Mouse (Mus musculus) ovary, postnatal 36 days (tissue): Measurements from ENCODE around the gene Ppp3ca.
A peak's percentile ranks its signal among the peaks of the same experiment; 100 is the strongest.

Experiments used
- DNase-seq: peaks from one replicate; pipeline ENCODE4 v3.0.0; 2022; ENCODE audit warnings: low spot score, mixed read lengths

Ppp3ca gene

DNA sequence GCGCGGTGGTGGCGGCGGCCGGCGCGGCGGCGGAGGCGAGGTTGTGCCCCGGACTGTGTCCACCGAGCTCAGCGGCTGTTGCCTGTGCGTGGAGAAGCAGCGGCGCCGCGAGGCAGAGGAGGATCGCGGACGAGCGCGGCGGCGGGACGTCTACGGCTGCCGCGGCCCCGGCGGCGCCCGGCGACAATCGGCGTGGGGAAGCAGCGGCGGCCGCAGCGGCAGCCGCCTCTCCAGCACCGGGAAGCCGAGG lies at the start of gene Ppp3ca:
Gene Ppp3ca (plus strand): TSS at position 15 of the 250 bp plus-strand sequence.
- DNase-seq: no peak

DNA sequence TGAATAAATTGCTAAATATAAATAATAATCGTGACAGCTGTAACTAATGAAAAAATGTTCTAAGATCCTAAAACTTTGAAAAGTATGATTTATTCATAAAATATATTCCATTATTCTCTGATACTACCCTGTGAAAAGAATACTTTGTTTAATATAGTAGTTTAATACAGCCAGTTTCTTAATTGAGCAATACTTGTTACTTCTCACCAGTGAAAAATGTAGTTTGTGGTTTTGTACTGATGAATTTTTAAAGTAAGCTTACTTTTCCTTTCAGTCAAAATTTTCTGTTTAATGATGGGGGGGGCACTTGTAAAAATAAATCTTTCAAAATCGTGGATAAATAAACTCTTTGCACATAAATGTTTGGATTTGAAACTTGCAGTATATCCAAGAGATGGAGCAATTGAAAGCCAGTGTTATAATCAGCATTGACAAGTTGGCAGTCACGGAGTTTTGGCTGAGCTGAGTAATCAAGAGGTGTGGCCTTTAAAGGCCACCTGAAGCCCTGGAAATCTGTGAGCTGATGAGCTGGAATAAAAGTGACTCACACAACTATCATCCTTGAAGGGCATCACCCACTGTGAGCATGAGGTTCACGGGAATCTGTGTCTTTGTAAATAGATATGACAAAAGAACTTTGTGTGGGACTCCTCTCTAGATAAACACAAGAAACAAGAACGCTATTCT lies 29.2 kb upstream of the Ppp3ca start:
- DNase-seq: no peak

DNA sequence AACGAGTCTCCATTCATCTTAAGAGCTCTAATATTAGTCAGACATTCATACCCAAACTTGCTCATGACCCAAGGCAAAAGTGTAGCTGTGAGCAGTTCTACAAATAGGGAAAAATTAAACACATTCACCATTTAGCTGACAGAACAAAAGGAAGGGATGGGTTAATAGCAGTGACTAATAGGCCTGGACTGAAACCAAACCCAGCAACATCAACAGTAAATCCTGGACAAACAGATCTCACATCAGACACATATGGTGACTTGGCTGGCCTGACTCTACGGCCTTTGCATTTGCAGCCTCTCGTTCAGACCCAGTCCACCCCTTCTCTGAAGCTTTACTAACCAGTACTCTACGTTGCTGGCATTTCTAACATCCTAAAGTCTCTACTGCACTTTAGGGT lies 19.0 kb upstream of the Ppp3ca start:
- no peak for DNase-seq

DNA sequence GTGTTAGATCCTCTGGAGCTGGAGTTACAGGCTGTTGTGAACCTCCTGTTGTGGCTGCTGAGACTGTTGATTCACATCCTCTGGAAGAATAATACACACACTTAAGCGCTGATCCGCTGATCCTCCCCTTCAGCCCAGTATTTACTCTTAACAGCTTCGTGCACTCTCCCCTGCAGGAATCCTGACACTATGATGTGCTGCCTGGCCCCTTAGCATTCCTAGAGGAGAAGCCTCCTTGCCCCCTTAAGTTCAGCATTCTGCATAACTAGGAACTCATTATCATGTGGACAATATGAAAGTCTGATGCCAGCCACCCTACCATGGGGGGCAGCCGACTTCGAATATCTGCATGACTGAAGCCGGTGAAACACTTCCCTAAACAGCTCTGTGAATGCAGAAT lies 18.4 kb upstream of the Ppp3ca start:
- DNase-seq: no peak

DNA sequence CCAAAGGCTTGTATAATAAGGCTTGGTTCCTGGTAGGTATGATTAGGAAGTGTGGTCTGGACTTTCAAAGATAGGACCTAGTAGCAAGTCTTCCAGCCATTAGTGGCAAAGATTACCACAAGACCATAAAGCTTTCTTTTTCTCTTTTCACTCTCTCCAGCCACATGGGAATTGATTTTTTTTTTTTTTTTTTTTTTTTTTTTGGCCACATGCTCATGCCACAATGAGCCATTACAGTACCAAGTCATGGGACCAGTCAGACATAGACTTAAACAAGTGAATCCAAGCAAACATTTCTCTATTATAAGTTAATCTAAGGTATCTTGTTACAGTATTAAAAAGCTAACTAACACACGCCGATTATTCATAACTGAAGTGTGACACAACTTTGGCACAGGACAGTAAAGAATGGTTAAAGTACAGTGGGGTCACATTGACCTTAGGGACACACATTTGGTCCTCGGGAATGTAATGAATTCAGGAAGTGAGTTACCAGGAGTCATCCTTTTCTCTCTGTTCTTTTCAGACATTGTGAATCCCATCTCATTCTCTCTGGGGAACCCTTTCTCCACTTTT lies 13.4 kb upstream of the Ppp3ca start:
- DNase-seq: no peak

DNA sequence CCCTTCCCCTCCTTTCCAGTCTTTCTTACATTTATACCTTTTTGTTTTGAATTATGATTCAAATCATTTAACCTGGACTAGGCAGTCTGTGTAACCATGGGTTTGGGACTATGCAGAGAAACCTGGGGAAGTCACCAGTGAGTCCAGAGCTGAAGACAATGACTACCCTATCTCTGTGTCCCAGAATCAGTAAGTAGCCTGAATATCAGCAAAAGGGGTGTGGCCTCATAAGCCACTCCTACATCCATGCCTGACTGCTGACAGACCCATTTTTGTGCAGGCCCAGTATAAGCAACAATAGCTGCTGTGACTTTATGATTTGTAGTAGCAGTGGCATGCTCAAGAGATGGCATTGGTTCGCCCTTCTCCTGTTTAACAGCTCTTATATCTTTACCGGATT lies 11.2 kb upstream of the Ppp3ca start:
- DNase-seq: no peak

DNA sequence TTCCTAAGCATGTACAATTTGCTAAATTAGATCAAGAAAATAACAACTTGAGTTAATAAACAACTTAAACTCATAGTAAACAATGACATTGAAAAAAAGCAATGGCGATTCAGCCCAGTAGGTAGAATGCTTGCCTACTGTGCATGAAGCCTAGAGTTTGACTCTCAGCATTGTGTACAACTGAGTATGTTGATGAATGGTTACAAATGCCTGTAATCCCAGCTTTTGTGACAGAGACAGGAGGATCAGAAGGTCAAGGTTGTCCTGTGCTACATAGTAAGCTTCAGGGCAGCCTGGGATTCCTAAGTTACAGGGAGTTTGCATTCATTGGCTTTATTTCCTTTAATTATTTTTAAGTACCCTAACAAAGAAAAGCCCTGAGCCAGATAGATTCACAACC lies 4.8 kb upstream of the Ppp3ca start:
- DNase-seq: no peak

DNA sequence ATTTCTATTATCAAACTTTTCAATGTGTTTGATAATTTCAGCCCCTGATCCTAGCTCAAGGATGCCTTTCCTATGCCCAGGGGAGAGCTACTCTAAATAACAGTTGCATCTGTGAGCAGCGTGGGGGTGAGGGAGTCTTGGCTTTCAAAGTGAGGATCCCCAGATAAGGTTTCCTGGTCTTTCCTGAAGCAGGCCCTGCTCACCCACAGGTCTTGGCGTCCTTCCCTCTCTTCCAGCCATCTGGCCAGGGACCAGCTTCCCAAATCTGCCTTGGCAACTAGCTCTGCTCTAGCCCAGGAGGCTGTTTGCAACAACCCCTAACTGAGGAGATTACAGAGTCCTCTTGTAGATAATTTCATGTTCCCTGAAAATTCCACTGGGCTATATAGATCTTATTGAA lies 1.9 kb upstream of the Ppp3ca start:
- DNase-seq: peak; percentile 77

DNA sequence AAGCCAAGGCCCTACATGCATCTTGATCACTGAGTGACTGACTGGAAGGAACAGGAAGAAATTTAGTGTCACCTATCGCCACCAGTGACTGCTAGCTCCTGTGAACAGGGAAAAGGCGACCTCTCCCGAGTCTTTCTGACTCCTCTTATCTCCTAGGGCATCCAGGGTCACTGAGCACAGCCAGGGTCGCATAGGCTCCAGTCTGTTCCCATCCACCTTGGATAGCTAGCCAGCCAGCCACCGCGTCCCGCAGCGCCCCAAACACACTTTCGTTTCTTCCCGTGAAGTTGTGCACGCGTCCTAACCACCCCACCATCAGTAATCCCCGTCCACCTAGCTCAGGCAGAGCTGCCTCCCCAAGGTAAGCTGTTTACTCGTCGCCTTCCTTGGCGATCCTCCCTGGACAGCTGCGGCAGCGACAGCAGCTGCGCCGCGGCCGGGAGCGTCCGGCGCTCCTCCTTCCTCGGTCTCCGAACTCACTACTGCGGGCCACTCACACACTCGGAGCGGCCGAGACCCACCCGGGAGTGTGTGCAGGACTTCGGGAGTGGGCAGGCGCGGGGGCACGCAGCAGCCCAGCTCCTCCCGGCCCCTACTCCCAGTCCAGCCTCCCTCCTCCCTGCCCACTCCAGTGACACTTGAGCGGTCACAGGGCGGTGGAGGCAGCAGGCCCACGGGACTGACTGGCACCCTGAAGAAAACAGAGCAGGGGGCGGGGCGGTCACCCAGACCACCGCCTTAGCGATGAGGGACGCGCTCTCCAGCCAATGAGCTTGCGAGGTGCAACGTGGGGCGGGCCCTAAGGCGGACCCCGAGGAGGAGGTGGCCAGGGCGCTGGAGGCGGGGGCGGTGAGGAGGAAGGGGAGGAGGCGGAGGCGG lies 454 bp upstream of the Ppp3ca start:
- DNase-seq: peak; percentile 100

DNA sequence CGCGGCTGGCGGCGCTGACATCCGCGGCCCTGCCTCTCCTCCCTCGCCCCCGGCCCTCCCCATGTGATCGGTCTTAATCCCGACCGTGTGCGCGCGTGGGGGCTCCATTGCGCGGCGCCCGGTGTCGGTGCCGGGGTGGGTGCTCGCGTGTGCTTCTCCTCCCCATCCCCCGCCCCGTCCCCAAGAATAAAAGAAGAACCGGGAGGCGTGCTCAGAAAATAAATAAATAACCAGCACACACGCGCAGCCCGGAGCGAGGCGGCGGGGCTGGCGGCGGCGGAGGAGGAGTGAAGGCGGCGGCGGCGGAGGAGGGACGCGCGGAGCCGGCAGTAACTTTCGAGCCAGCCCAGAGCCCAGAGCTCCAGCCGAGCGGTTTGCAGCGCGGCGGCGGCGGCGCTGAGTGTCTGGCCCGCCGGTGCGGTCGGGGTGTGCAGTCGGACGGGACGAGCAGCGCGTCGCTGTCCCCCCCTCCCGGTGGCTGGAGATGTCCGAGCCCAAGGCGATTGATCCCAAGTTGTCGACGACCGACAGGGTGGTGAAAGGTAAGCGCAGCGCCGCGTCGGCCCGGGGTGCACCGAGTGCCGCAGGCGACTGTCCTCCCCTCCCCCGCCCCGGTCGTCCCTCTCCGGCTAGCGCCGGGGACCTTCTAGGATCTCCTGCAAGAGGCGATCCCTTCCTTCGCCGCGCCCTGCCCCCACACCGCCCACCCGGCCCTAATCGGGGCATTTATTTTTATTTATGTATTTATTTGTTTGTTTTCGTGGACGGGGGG lies 622 bp downstream of the Ppp3ca start:
- DNase-seq: peak; percentile 69

DNA sequence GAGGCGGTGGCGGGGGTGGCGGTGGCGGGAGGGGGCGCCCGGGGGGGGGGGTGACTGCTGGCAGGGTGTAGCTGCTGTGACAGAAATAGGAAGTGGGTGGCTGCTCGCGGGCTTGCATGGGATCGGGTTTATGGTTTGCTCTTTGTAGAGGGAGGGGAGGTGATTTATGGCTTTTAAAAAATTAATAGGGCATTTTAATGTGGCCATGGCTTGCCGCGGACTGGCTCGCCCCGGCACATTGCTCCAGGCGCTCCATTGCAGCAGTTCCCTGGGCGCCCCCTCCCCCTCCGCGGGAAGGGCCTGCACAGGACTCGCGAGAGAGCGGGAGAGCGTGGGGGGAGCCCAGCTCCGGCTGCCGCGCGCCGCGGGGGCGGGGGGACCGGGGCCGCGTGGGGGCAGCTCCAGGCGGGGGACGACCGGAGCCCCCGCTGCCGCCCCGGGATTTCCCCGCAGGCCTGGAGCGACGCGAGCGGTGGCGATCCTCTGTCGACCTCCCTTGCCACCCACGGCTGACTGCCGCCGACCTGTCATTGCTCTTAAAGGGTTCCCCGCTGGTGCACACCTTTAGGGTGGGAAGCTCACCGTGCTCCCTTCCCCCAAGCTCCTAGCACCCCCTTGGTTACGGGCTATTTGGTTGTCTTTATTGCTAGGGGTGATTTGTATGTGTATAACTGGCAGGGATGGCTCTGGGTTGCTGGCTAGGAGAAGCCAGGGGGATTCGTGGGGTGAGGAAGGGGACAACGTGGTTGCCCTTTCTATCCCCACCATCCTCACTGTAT lies 1.4 kb downstream of the Ppp3ca start:
- peak; percentile 80 for DNase-seq

DNA sequence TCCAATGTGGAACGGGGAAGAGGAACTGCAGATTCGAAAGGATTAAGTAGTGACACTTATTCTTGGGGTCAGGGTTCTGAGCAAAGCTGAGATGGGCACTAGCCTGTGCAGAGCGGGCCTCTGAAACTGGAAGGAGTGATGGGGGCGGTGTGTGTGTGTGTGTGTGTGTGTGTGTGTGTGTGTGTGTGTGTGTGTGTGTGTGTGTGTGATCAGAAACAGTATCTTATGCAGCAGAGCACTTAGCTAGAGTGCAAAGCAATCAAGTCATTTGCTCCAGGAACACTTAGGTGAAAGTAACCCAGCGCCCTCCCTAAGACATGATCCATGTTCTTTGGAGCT lies 2.0 kb downstream of the Ppp3ca start:
- DNase-seq: peak; percentile 16

DNA sequence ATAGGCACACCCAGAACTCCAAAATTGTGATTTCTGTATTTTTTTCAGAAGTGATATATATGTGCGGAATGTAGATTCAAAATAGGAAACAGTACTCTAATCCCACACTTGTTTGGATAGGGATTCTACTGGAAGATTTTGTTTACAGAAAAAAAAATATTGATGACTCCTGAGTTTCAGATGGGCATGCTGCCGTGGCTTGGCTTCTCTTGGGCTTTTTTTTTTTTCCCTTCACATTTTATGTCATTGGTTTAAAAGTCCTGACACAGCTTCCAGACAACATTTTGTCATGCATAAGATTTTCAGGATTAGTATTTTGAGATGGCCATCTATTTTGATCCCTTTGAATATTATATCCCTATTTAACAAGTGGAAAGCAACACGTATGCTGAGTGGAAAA lies 2.9 kb downstream of the Ppp3ca start:
- DNase-seq: no peak

DNA sequence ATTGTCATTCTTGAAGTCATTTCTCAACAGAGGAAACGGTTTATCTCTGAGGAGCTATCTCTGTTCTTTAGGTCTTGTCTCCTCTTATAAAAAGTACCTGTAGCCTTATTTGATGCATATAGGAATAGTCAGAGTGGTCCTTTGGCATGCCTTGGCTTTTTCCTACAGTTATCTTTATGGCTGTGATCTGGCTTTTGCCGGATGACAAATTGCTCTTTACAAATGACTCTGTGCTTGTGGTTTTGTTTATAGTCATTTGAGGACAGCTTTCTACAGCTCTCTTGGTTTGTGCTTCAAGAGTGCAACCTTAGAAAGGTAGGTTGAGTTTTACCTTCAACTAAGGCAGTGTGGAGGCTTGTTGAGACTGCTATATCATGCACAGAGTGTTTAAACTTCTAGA lies 3.4 kb downstream of the Ppp3ca start:
- DNase-seq: no peak

DNA sequence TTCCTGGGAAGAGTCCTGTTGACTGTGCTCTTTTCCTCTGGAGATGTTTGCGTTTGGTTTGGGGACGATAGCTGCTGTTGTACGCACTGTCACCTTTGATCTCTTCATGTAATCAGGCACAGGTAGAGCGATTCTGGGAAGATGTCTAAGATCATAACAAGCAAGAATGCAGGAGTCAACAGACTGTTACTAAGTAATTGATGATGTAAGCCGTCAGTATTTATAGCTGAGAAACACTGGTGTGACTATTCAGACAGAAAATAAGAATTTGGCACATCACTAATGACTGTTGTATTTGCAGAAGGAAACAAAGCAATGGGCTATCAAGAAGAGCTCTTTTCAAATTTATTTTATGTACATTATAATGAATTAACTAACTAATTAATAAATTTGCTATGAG lies 4.6 kb downstream of the Ppp3ca start:
- no peak for DNase-seq

DNA sequence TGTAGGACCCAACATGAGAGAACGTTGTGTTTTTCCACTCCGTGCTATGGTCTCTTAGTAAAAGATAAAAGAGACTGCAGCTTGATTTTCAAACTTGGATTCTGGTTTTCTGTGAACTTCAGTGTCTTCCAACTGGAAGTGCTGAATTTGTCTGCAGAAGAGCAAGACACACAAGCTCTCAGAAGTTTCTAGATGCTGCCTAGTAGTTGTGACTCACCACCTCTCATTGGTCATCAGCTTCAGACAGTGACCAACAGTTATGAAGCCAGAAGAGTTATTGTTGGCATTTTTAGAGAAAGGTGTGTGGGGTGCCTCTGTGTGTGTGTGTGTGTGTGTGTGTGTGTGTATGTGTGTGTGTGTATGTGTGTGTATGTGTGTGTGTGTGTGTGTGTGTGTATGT lies 7.1 kb downstream of the Ppp3ca start:
- DNase-seq: no peak

DNA sequence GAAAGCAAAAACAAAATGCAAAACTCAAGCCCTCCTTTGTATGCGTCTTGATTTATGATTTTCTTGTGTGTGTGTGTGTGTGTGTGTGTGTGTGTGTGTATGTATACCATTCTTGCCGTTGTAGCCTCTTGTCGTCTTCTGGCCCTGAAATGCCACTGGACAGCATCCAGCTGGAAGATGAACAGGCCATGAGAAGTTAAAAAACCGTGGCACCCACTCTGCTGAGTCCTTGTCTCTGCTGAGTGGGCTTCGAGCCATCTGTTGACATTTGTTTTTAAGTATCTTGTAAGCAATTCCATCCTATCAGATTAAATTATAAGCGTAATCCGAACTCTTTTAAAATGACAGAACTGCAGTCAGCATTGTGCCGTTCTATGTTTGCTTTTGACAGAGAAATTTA lies 8.5 kb downstream of the Ppp3ca start:
- no peak for DNase-seq

DNA sequence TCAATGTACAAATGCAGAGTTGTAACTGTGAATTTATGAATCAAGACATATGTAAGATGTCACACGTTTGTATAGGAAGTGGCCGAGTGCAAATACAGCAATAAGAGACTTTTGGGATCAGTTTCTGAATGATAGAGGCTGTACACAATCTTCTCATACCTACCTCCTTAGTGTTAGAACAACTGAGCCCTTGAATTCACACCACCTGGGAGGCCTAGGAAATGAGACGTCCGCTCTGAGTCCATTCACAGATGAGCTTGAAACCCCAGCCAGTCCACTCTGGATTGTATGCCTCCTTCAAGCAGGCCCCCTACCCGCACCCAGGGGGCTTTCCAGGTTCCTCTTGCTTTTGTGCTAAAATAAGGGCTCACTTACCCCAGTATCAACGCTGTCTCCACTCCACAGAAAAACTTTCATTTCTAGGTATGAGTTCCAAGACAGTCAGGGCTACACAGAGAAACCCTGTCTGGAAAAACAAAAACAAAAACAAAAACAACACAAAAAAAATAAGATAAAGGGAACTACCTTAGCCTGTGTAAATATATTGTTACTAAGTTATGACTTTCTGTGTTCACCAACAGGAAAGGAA lies 10.1 kb downstream of the Ppp3ca start:
- DNase-seq: no peak

DNA sequence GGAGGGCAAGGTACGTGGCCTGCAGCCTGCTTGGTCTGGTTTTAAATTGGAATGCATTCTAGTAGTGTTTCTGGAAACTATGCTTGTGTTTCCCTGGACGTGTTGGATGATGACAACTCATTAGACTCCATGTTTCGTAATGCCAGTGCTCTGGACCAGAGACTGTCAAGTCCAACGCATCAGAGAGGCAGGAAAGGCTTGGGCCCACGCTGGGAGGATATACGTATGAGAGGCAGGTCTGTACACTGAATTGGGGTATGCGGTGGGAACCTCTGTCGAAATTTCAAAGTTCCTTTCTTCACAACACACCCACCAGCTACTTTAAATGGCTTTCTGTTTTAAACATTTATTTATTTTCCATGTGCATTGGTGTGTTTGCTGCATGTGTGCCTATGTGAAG lies 12.3 kb downstream of the Ppp3ca start:
- no peak for DNase-seq

DNA sequence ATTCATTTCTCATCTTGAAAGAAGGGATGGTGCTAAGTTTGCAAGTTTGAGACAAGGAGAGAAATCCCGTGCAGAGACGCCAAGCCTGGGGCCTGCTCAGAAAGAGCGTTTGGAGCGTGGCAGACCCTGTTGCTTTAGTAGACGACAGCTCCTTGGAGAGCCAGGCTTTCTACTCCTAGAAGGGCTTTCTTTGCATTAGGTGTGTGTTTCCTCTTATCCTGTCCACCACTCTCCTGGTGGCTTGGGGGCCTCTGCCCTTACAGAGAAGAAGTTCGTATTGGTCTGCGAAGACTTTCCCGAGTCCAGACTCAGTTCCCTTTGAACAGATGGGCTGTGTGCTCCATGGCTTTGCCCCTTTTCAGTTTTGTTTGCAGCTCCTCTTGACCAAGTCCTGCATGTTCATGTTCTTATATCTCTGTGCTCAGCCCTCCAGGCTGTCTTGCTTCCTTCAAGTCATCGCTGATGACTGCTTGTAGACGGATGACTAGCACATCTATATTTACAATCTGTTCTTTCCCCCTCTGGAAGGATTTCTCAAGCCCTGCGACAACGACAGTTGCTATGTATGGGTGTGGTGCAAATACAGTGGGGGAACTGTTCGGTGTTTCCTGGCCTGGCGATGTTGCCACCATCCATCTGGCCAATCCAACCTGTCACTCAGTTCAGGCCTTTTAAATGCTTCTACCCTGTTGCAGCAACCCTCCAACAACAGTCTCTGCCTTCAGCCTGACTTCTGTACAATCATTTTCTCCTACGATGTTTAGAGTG lies 14.5 kb downstream of the Ppp3ca start:
- no peak for DNase-seq

DNA sequence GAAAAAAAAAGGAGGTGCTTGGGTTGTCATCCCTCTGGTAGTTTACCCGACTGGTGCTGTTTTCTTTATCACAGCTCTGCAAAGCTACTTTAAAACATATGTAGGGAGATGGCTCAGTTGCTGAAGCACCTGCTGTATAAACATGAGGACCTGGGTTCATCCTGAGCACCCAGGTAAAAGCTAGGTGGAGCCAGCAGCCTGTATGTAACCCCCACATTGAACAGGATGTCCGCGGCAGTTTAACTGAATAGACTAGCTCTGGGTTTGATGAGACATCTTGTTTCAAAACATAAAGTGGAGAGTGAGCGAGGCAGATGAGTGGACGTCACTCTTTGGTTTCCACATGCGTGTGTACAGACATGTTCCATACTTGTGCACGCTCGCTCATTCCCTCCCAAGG lies 16.5 kb downstream of the Ppp3ca start:
- DNase-seq: no peak
